Mouse (Mus musculus) lung, embryonic 16.5 days (tissue): ENCODE measurements around the gene Aak1. TPM values are rescaled to one million over a fixed set of nuclear protein-coding genes. Genes with fewer than 3 reads are reported as not detected.
A peak's percentile ranks its signal among the peaks of the same experiment; 100 is the strongest.

Experiments used
- ATAC-seq: fragments of 200-750 bp; cut with Nextera tagmentation; 2 replicates; pipeline ENCODE4 v1.8.0; 2017; ENCODE audit warnings: low read depth, mild to moderate bottlenecking, moderate library complexity
- H3K27ac ChIP-seq: fragments of 300-500 bp; sonication (generic); 2 replicates; pipeline ENCODE4 v1.5.1; 2014; ENCODE audit warnings: mild to moderate bottlenecking, control low read depth, low read length
- H3K27me3 ChIP-seq: fragments of 300-500 bp; sonication (generic); 2 replicates; pipeline ENCODE4 v1.6.1; 2014; ENCODE audit warnings: low read depth, low read length, mixed read lengths; ENCODE audit not compliant: control insufficient read depth, insufficient read depth
- H3K36me3 ChIP-seq: fragments of 300-500 bp; sonication (generic); 2 replicates; pipeline ENCODE4 v1.6.1; 2014; ENCODE audit warnings: low read length; ENCODE audit not compliant: control insufficient read depth, insufficient read depth
- H3K4me1 ChIP-seq: fragments of 300-500 bp; sonication (generic); replicated peaks from 2 replicates; pipeline ENCODE4 v1.6.1; 2014; ENCODE audit warnings: low read length, mixed read lengths; ENCODE audit not compliant: control insufficient read depth, insufficient read depth
- H3K4me2 ChIP-seq: fragments of 300-500 bp; sonication (generic); 2 replicates; pipeline ENCODE4 v1.6.1; 2014; ENCODE audit warnings: low read depth, low read length, control low read depth
- H3K4me3 ChIP-seq: fragments of 300-500 bp; sonication (generic); 2 replicates; pipeline ENCODE4 v1.5.1; 2014; ENCODE audit warnings: mild to moderate bottlenecking, low read length, control low read depth
- H3K9ac ChIP-seq: fragments of 300-500 bp; sonication (generic); 2 replicates; pipeline ENCODE4 v1.6.1; 2014; ENCODE audit warnings: low read length, control low read depth
- H3K9me3 ChIP-seq: fragments of 300-500 bp; sonication (generic); 2 replicates; pipeline ENCODE4 v1.6.1; 2016; ENCODE audit warnings: low read length; ENCODE audit not compliant: control insufficient read depth
- WGBS: fragments of 180-500 bp; shearing (Covaris S2); extraction: QIAGEN DNeasy Blood & Tissue Kit; methylation state at CpG from one replicate; pipeline ENCODE4 v1.1.7; 2014; 5-methylcytosine and 5-hydroxymethylcytosine counted together
- polyA plus RNA-seq: library from polyadenylated mRNA; unstranded; fragments of >200 nt; fragmentation: Nextera tagmentation; extraction: Ambion mirVana; gene quantifications from 2 replicates; pipeline ENCODE4 v1.2.1, GENCODE M21; 2015

Aak1 gene
- polyA plus RNA-seq, 1 experiment from 2014 or later: 11.6 TPM

DNA sequence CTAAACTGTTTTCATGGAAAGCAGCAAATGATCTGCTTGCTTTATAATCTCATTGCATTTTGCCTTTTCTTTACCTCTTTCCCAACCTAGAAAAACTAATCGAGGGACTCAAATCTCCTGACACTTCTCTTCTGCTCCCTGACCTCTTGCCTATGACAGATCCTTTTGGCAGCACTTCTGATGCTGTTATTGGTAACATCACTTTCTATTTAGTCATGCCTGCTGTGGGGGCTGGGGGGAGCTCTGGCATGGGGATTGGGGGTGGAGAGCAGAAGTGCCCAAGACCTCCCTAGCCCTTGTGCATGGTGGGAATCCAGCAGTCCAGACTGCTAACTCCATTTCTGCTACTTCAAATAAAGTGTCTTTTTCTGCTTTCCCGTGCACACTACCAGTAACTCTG is 131.9 kb downstream of the Aak1 start:
- H3K9me3 ChIP-seq: no peaks in the 10 kb centered on the region
- H3K4me3 ChIP-seq: no peak overlapping the region
- WGBS: 56% methylated on average over 2 of the region's 2 CpGs
- H3K4me1 ChIP-seq: no peaks in the 10 kb centered on the region
- H3K9ac ChIP-seq: no peak overlapping the region
- no peak overlapping the region for H3K27ac ChIP-seq
- ATAC-seq: no peak
- no peaks in the 10 kb centered on the region for H3K27me3 ChIP-seq
- no peaks in the 10 kb centered on the region; the same call in 1 of the 2 replicates for H3K36me3 ChIP-seq
- no peak overlapping the region for H3K4me2 ChIP-seq

DNA sequence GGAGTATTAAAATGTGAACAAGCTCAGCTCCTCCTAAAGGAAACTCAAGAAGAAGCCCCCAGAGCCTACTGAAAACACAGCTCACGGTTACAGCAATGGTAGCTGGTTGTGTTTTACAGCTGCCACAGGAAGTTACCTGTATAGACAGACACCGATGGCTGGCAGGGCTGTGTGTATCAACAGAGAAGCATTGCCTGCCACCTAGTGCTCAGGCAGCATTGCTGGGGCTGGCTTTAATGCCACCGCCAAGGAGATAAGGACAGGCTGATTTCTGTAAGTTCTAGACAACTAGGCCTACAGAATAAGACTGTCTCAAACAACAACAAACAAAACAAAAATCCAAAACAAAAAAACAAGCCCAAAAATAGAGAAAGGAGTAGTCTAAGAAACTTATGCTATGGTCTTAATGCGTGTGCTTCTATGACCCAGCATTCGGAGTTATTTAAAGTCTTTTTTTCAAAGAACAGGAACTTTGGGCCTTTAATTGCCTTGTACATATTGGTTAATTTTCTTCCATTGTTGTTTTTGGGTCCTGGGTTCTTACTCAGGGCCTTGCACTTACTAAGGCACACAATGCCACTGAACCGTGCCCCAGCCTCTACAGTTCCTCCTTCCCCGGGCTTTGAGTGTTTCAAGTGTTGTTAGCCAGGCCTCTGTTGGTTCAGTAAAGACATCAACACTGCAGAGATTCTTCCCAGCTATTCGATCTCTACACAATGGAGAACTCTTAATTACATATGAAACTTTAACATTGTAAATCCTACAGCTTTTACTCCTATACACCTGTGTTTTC is 136.2 kb downstream of the Aak1 start:
- Histone ChIP-seq H3K9me3 (no peaks in the 10 kb centered on the region), H3K27ac (no peak overlapping the region), H3K4me1 (no peaks in the 10 kb centered on the region), H3K27me3 (no peaks in the 10 kb centered on the region), H3K4me3 (no peak overlapping the region), H3K36me3 (no peaks in the 10 kb centered on the region; the same call in 1 of the 2 replicates), H3K9ac (no peak overlapping the region), H3K4me2 (no peak overlapping the region)
- ATAC-seq: no peak
- WGBS: 73% methylated on average over 8 of the region's 8 CpGs

DNA sequence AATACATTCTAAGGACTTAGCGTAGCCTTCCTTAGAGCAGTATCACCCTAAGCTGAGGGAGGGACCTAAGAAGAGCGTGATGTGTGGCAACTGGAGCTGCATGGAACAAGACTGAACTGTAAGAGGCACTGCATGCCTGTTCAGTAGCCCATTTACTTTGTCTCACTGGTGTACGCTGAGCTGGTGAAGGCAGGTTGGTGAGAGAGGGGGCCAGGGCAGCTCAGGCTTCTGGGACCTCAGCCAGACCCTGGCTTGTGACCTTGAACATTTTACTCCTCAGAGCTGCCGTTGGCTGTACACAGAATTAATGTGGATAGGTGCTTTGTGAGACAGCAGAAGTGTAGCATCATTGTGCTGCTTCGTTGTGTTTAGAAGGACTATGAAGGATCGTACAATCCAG is 140.3 kb downstream of the Aak1 start:
- Histone ChIP-seq H3K9me3 (no peaks in the 10 kb centered on the region), H3K4me3 (no peak overlapping the region), H3K4me1 (no peaks in the 10 kb centered on the region), H3K9ac (no peak overlapping the region), H3K4me2 (no peak overlapping the region), H3K36me3 (no peaks in the 10 kb centered on the region; the same call in 1 of the 2 replicates), H3K27ac (no peak overlapping the region), H3K27me3 (no peaks in the 10 kb centered on the region)
- ATAC-seq: no peak
- WGBS: 86% methylated on average over 6 of the region's 6 CpGs

DNA sequence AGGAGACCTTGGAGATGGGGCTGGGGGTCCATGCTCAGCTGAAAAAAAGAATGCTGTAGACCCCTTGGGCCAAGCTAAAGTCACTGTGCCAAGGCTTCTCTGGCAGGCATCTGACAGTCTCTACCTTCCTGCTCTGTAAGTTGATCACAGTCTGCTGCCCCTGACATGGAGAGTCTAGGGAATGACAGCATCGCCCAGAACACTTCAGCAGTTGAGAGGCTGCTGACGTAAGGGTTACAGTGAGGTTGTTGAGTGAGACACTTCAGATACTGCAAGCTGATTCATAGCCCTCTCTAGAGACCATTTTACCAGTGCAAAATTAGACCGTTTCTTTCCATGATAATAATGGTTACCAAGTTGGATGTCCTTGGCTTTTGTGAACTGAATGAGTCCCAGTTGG is 141.7 kb downstream of the Aak1 start:
- Histone ChIP-seq H3K9me3 (no peaks in the 10 kb centered on the region), H3K4me3 (no peak overlapping the region), H3K36me3 (no peaks in the 10 kb centered on the region; the same call in 1 of the 2 replicates), H3K4me2 (no peak overlapping the region), H3K4me1 (no peaks in the 10 kb centered on the region), H3K27ac (no peak overlapping the region), H3K9ac (no peak overlapping the region), H3K27me3 (no peaks in the 10 kb centered on the region)
- WGBS: 44% methylated on average over 3 of the region's 3 CpGs
- ATAC-seq: peak; percentile 60; the same call in 1 of the 2 replicates

DNA sequence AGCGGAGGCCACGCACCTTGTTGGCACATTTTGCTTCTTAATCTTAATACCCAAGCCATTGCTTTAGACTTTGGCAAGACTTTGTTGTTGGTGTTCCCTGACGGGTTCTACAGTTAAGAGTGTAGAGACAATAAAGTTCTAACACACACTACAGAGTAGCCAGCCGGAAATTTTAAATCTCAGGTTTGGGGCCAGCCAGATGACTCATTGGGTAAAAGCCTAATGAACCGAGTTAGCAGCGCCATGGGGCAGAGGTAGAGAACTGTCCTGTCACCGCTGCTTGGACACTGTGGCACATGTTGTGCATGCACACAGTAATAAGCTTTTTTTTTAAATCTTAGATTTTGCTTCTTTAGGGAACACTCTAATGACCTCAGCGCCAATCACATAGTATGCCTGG is 143.0 kb downstream of the Aak1 start:
- no peaks in the 10 kb centered on the region for H3K4me1 ChIP-seq
- no peak overlapping the region for H3K9ac ChIP-seq
- peaks cover 6% of the 10 kb centered on the region for H3K36me3 ChIP-seq
- ATAC-seq: no peak
- H3K9me3 ChIP-seq: no peaks in the 10 kb centered on the region
- H3K4me3 ChIP-seq: no peak overlapping the region
- no peak overlapping the region for H3K27ac ChIP-seq
- no peaks in the 10 kb centered on the region for H3K27me3 ChIP-seq
- H3K4me2 ChIP-seq: no peak overlapping the region
- WGBS: 94% methylated on average over 8 of the region's 8 CpGs

DNA sequence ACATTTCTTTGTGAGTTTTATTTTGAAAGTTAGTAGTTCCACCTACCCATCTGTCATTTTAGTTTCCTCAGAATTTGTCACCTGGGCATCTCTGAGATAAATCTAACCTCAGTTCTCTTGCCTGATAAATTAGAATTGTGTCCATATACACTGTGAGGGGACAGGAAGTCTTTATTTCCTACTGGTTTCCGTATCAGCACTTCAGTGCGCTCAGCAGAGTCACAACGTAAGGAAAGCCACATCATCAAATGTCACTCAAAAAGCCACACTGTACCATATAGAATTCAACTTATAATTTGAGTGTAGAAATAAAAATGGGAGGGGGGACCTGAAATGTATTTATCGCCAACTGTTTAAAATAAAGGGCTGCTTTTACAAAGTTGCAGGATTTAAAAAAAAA is 144.9 kb downstream of the Aak1 start:
- Histone ChIP-seq H3K9ac (no peak overlapping the region), H3K4me1 (no peaks in the 10 kb centered on the region), H3K4me2 (no peak overlapping the region), H3K27me3 (no peaks in the 10 kb centered on the region), H3K9me3 (no peaks in the 10 kb centered on the region), H3K36me3 (peaks cover 10% of the 10 kb centered on the region), H3K27ac (no peak overlapping the region), H3K4me3 (no peak overlapping the region)
- no peak for ATAC-seq
- 66% methylated on average over 4 of the region's 4 CpGs for WGBS

DNA sequence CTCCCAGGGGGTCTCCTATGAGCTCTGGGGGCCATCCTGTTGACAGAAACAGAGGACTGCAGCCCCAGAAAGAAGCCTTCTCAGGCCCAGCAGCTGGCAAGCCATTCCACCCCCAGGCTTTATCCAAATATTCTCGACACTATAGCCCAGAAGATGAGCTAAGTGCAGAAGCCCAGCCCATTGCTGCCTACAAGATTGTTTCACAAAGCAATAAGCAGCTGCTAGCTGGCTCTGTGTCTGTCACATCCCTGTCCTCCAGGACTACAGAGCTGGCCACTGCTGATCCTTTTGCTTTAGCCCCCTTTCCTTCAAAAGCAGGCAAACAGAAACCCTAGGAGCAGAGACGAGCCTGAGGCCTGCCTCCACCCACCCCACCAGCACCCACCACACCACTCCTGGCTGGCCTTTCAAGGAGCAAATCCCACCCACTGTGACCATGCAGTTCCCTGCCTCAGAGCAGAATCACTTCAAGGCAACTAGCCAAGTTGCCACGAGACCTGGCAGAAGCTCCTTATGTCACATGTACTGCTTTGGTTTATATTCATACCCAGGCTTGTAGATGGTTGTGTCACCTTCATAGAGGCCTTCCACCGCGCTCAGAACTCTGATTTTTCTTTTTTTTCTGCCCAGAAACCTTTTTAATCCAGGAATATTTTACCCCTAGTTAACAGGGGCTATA is 147.5 kb downstream of the Aak1 start:
- no peak overlapping the region for H3K27ac ChIP-seq
- no peak overlapping the region for H3K9ac ChIP-seq

DNA sequence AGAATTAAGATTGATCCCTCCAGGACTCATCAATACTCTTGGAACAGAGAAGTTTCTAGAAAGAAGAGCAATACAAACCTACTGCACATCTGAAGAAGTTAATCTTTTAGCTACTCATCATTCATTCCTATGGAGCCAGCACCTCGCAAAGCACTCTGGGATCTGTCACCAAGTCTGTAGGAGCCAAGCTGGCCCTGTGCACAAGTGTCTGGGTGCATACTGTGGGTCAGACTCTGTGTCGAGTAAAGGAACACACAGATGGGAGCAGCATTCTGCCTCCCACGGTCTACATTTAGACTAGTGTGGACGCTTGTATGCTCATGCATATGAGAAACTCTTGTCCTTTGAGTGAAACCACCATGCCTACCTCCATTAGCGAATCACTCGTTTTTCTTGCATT is 148.0 kb downstream of the Aak1 start:
- H3K9me3 ChIP-seq: no peaks in the 10 kb centered on the region
- no peak overlapping the region for H3K27ac ChIP-seq
- ATAC-seq: no peak
- no peaks in the 10 kb centered on the region for H3K27me3 ChIP-seq
- H3K4me3 ChIP-seq: no peak overlapping the region
- H3K4me2 ChIP-seq: no peak overlapping the region
- H3K4me1 ChIP-seq: 0 out of 2 replicates have a peak, but pooled peaks cover under 1% of the 10 kb centered on the region
- WGBS: 93% methylated on average over 6 of the region's 6 CpGs
- peaks cover 10% of the 10 kb centered on the region for H3K36me3 ChIP-seq
- H3K9ac ChIP-seq: no peak overlapping the region

More for the DNA sequence above, 147.5 kb downstream of the Aak1 start:
- H3K36me3 ChIP-seq: peaks cover 10% of the 10 kb centered on the region
- no peak overlapping the region for H3K4me3 ChIP-seq
- no peak overlapping the region for H3K4me2 ChIP-seq
- no peaks in the 10 kb centered on the region for H3K27me3 ChIP-seq
- H3K4me1 ChIP-seq: no peaks in the 10 kb centered on the region
- 71% methylated on average over 5 of the region's 5 CpGs for WGBS
- ATAC-seq: no peak
- no peaks in the 10 kb centered on the region for H3K9me3 ChIP-seq

DNA sequence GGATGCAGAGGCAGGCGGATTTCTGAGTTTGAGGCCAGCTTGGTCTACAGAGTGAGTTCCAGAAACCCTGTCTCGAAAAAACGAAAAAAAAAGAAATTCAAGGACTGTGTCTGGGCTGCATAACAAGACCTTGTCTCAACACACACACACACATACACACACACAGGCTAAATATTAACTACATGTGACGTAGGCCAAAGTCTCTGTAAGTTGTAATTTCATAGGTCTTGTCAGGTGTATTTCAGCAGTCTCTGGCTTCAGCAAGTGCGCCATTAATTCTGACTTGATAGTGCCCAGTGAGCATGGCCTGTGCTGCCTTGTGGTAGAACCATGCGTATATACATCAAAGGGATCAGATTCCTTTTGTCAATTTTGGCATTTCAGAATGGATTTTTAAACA is 152.7 kb downstream of the Aak1 start:
- Histone ChIP-seq H3K36me3 (peaks cover 6% of the 10 kb centered on the region; the same call in 1 of the 2 replicates), H3K27me3 (no peaks in the 10 kb centered on the region), H3K4me1 (peaks cover 7% of the 10 kb centered on the region; the same call in 1 of the 2 replicates), H3K9ac (no peak overlapping the region), H3K9me3 (no peaks in the 10 kb centered on the region), H3K4me3 (no peak overlapping the region), H3K4me2 (no peak overlapping the region), H3K27ac (peak overlapping the region; percentile 62)
- no peak for ATAC-seq
- WGBS: 88% methylated on average over 6 of the region's 6 CpGs
